Comparison of ENCODE assay signal across 8 mouse cellular contexts in the genomic region with DNA sequence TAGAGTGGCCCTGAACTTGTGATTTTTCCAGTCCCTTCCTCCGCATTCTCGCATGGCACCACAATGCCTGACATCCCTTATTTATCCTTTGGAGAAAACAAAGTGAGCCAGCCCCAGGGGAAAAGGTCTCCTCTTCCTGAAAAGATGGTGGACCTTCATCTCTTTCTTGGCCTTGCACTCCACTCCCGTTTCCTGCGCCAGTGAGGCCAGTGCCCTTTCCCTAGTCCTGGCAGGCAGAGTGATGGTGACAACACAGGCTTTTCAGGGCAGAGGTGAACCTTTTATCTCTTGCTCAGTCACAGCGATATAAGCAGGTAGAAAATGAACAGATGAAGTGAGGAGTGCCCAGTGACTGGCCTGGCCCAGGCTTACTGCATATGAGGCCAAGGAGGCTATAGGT. TPM values are rescaled to one million over a fixed set of nuclear protein-coding genes. Genes with fewer than 3 reads are reported as not detected.
DNase-seq lines count a peak whose midpoint lies in the region; ATAC-seq lines count a peak whose summit lies in the region.

No protein-coding gene starts in this region.

- peak overlapping the region; percentile 85 for H3K4me3 ChIP-seq in hindbrain, embryonic 10.5 days
- peak overlapping the region; percentile 80 for H3K4me3 ChIP-seq in liver, embryonic 13.5 days (replicated peaks)

- H3K9ac ChIP-seq in liver, embryonic 13.5 days = peak overlapping the region; percentile 87

- peak; percentile 20 to 25 for DNase-seq in cerebellum, postnatal 10 days
- DNase-seq in adrenal gland, postnatal 14 days = peak; percentile 68
- no peak for DNase-seq in hindbrain, embryonic 10.5 days (ENCODE audit: low spot score)
- peak; percentile 16 for DNase-seq in liver, embryonic 13.5 days
- no peak for DNase-seq in embryo, embryonic 10.5 days (ENCODE audit: low spot score)
- no peak for DNase-seq in natural killer cell, adult 2 months (ENCODE audit: low spot score in 2 of 2)
- DNase-seq in cerebellum, postnatal 36 days = no peak

- H3K4me1 ChIP-seq in hindbrain, embryonic 10.5 days (replicated peaks) = peaks cover 21% of the 10 kb centered on the region
- peaks cover 21% of the 10 kb centered on the region for H3K4me1 ChIP-seq in liver, embryonic 13.5 days (replicated peaks)

- peak overlapping the region; percentile 72 for H3K4me2 ChIP-seq in liver, embryonic 13.5 days

- H3K27me3 ChIP-seq in hindbrain, embryonic 10.5 days (ENCODE audit: insufficient read depth, poor library complexity, severe bottlenecking) = no peaks in the 10 kb centered on the region
- H3K27me3 ChIP-seq in liver, embryonic 13.5 days = no peaks in the 10 kb centered on the region

- H3K9me3 ChIP-seq in hindbrain, embryonic 10.5 days = no peaks in the 10 kb centered on the region
- no peaks in the 10 kb centered on the region for H3K9me3 ChIP-seq in liver, embryonic 13.5 days (replicated peaks)

- no peak for ATAC-seq in cerebellum, adult (ENCODE audit: insufficient number of reproducible peaks, low FRiP score, low TSS enrichment)
- ATAC-seq in liver, embryonic 13.5 days (ENCODE audit: low read depth) = no peak

- WGBS in hindbrain, embryonic 10.5 days = 54% methylated on average over 5 of the region's 5 CpGs
- WGBS in liver, embryonic 13.5 days (ENCODE audit: insufficient replicate concordance) = 38% methylated on average over 5 of the region's 5 CpGs

- H3K36me3 ChIP-seq in hindbrain, embryonic 10.5 days = peaks cover 55% of the 10 kb centered on the region
- peaks cover 51% of the 10 kb centered on the region for H3K36me3 ChIP-seq in liver, embryonic 13.5 days

- H3K27ac ChIP-seq in hindbrain, embryonic 10.5 days = peak overlapping the region; percentile 91
- H3K27ac ChIP-seq in liver, embryonic 13.5 days = no peak overlapping the region

RNA-seq across cellular contexts. Expression of gene Pex19, which starts 0.9 kb away (rescaled TPM):
- 135 and 141 TPM in 2 replicates for total RNA-seq in adrenal gland, postnatal 14 days (2021)
- 183 and 210 TPM in 2 replicates for polyA plus RNA-seq in hindbrain, embryonic 10.5 days (2016; fragmentation: Nextera tagmentation; extraction: Ambion mirVana)
- 39.9 and 48.2 TPM in 2 replicates for polyA plus RNA-seq in liver, embryonic 13.5 days (2015; fragmentation: Nextera tagmentation; extraction: Ambion mirVana)

RNA-seq across cellular contexts. Expression of gene Dcaf8, which starts 20.4 kb away (rescaled TPM):
- 118 and 125 TPM in 2 replicates for total RNA-seq in adrenal gland, postnatal 14 days (2021)
- polyA plus RNA-seq in hindbrain, embryonic 10.5 days (2016; fragmentation: Nextera tagmentation; extraction: Ambion mirVana) = 120 and 125 TPM in 2 replicates
- 58.1 and 65.0 TPM in 2 replicates for polyA plus RNA-seq in liver, embryonic 13.5 days (2015; fragmentation: Nextera tagmentation; extraction: Ambion mirVana)

RNA-seq across cellular contexts. Expression of gene Ncstn, which starts 44.9 kb away (rescaled TPM):
- 89.8 and 101 TPM in 2 replicates for total RNA-seq in adrenal gland, postnatal 14 days (2021)
- 112 and 127 TPM in 2 replicates for polyA plus RNA-seq in hindbrain, embryonic 10.5 days (2016; fragmentation: Nextera tagmentation; extraction: Ambion mirVana)
- polyA plus RNA-seq in liver, embryonic 13.5 days (2015; fragmentation: Nextera tagmentation; extraction: Ambion mirVana) = 33.6 and 38.6 TPM in 2 replicates

RNA-seq across cellular contexts. Expression of gene Copa, which starts 45.2 kb away (rescaled TPM):
- total RNA-seq in adrenal gland, postnatal 14 days (2021) = 161 TPM in 2 replicates
- polyA plus RNA-seq in hindbrain, embryonic 10.5 days (2016; fragmentation: Nextera tagmentation; extraction: Ambion mirVana) = 173 and 187 TPM in 2 replicates
- 64.4 and 80.4 TPM in 2 replicates for polyA plus RNA-seq in liver, embryonic 13.5 days (2015; fragmentation: Nextera tagmentation; extraction: Ambion mirVana)

Comparison
In these comparisons a context has a peak if more than half of its experiments do, and no peak if none do; other contexts are left out.
1. DNase-seq: peak in cerebellum, postnatal 10 days (2 of 2), adrenal gland, postnatal 14 days (single experiment) and liver, embryonic 13.5 days (single experiment); none in hindbrain, embryonic 10.5 days (single experiment), embryo, embryonic 10.5 days (single experiment), natural killer cell, adult 2 months (0 of 2) and cerebellum, postnatal 36 days (0 of 2).